Comparison of ENCODE assay signal across 12 mouse cellular contexts in the genomic region with DNA sequence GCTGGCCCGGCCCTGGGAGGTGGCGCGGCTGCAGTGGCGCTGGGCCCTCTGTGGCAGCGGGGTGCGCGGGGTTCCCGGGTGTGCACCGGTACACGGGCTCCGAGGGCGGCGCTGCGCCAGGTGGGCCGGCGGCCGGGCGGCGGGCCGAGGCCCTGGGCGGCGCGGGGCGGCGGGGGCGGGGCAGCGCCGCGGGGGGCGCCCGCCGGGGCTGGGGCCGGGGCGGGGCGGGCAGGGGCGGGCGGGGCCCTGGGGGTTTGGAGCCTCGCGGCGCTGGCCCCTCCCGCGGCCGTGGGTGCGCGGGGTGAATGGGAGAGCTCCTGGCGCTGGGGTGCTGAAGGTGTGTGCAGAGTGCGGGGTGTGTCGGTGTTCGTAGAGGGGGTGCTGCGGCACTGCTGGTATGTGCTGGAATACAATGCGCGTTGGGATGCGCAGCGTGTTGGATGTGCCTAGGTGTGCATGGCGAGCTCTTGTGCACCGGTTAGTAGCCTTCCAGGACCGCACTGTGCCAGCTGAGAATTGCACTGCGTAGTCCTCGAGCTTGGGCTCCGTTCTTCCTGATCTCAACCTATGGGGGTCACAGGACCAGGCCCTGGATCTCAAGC. TPM values are rescaled to one million over a fixed set of nuclear protein-coding genes. Genes with fewer than 3 reads are reported as not detected.
A peak's percentile ranks its signal among the peaks of the same experiment; 100 is the strongest.
DNase-seq lines count a peak whose midpoint lies in the region; ATAC-seq and TF ChIP-seq lines count a peak whose summit lies in the region.
"Had no signal": no experiment of that assay in that cellular context is flagged by ENCODE, and none has a peak within 500 bp of the region (broad histone marks: within the 10 kb centered on the region; RNA-seq: fewer than 3 reads in every experiment).

Wnt3a (minus strand) TSS at position 51 of the 602 bp plus-strand sequence.

- DNase-seq in heart, postnatal 25 days (ENCODE audit: low spot score) = no peak
- peak; percentile 21 for DNase-seq in thymus, postnatal 4 days
- no peak for DNase-seq in thymus, postnatal 10 days (ENCODE audit: low spot score in 2 of 2)
- DNase-seq in limb, embryonic 14.5 days (ENCODE audit: low spot score) = no peak
- no peak for DNase-seq in cerebellum, adult 8-10 months
- no peak for DNase-seq in c-Kit-positive CD71-positive TER-119-positive erythroid progenitor cells, embryonic 14.5 days (ENCODE audit: low spot score)
- DNase-seq in left cerebral cortex, adult 8-10 months (ENCODE audit: low spot score in 2 of 2) = no peak
- DNase-seq: adrenal gland, adult 2 months; lung, postnatal 14 days had no signal

- H3K4me3 ChIP-seq in heart, embryonic 12.5 days = peak within 1 kb of the TSS; percentile 40
- H3K4me3 ChIP-seq in limb, embryonic 14.5 days (replicated peaks; ENCODE audit: low read length) = peak within 1 kb of the TSS; percentile 35
- H3K4me3 ChIP-seq: heart, adult 2 months had no signal

- H3K36me3 ChIP-seq in heart, embryonic 12.5 days = no peaks in the 10 kb centered on the region
- H3K36me3 ChIP-seq in limb, embryonic 14.5 days (ENCODE audit: control insufficient read depth, insufficient read depth, low read length) = no peaks in the 10 kb centered on the region

- H3K9me3 ChIP-seq in heart, embryonic 12.5 days (replicated peaks) = no peaks in the 10 kb centered on the region
- H3K9me3 ChIP-seq in limb, embryonic 14.5 days (ENCODE audit: control insufficient read depth, low read length) = no peaks in the 10 kb centered on the region

- TF ChIP-seq POLR2A in limb, embryonic 14.5 days (IDR thresholded peaks at IDR 0.05; ENCODE audit: borderline replicate concordance, extremely low read depth, insufficient read depth, insufficient read length) = no peak

- H3K9ac ChIP-seq in heart, embryonic 12.5 days = no peak within 1 kb of the TSS
- H3K9ac ChIP-seq in limb, embryonic 14.5 days (ENCODE audit: low read depth, low read length, severe bottlenecking) = no peak within 1 kb of the TSS

- no peak within 1 kb of the TSS for H3K27ac ChIP-seq in heart, embryonic 12.5 days (ENCODE audit: poor library complexity, severe bottlenecking)
- no peak within 1 kb of the TSS for H3K27ac ChIP-seq in limb, embryonic 14.5 days (replicated peaks; ENCODE audit: low read depth, low read length)
- H3K27ac ChIP-seq: heart, adult 2 months had no signal

- peaks cover 7% of the 10 kb centered on the region for H3K4me1 ChIP-seq in heart, embryonic 12.5 days (replicated peaks)
- peaks cover 6% of the 10 kb centered on the region; the same call in 1 of the 2 replicates for H3K4me1 ChIP-seq in limb, embryonic 14.5 days (ENCODE audit: control insufficient read depth, insufficient read depth, low read length)

- peaks cover 95% of the 10 kb centered on the region for H3K27me3 ChIP-seq in heart, embryonic 12.5 days (replicated peaks)
- peaks cover 77% of the 10 kb centered on the region for H3K27me3 ChIP-seq in limb, embryonic 14.5 days (ENCODE audit: control insufficient read depth, insufficient read depth, low read length)

- 8% methylated on average over 60 of the region's 60 CpGs for WGBS in heart, embryonic 12.5 days
- under 1% methylated on average over 18 of the region's 60 CpGs for WGBS in limb, embryonic 14.5 days

- intact Hi-C loops in heart, postnatal 25 days (cut with DNase I) = loop anchor here (10.0 kb wide), 1 partner anchor 356 kb away; the partner anchor contains the start of gene Rnf187

- H3K4me2 ChIP-seq in heart, embryonic 12.5 days = peak within 1 kb of the TSS; percentile 64
- peak within 1 kb of the TSS; percentile 49 for H3K4me2 ChIP-seq in limb, embryonic 14.5 days (replicated peaks; ENCODE audit: low read depth, low read length, severe bottlenecking)

- ATAC-seq in heart, embryonic 12.5 days (ENCODE audit: insufficient number of reproducible peaks, low FRiP score) = 0 out of 2 replicates have a peak, but pooled peaks have one; percentile 30
- no peak for ATAC-seq in limb, embryonic 14.5 days (ENCODE audit: low FRiP score, low read depth)

RNA-seq across cellular contexts. Expression of gene Wnt3a, which starts in this region (rescaled TPM):
- 0.08 TPM in 1 of 2 replicates, not detected in the other for polyA plus RNA-seq in heart, embryonic 12.5 days (2016; fragmentation: Nextera tagmentation; extraction: Ambion mirVana)
- total RNA-seq in heart, postnatal 25 days (2021) = not detected
- polyA plus RNA-seq in limb, embryonic 14.5 days (2012; rRNA removed) = 1.2 TPM in 2 replicates
- 1.3 and 1.7 TPM in 2 replicates for polyA plus RNA-seq in limb, embryonic 14.5 days (2014; fragmentation: Nextera tagmentation; extraction: Ambion mirVana)
- total RNA-seq in left cerebral cortex, adult 8-10 months (2022) = not detected
- total RNA-seq: adrenal gland, adult 2 months; common myeloid progenitor, adult 5-6 weeks; heart, adult 2 months had no signal
- polyA plus RNA-seq: adrenal gland, adult 2 months; heart, adult 2 months had no signal

Comparison
In these comparisons a context has a peak if more than half of its experiments do, and no peak if none do; other contexts are left out.
1. Peak in ATAC-seq, H3K4me3 ChIP-seq and H3K4me2 ChIP-seq in heart, embryonic 12.5 days; RNA of the gene not detected or under 1 TPM.